Mouse (Mus musculus): ENCODE data around the gene Ffar4.

The Ffar4 gene
- long read RNA-seq, experiment 1 = 0 reads
- long read RNA-seq, experiment 2 = 0 reads

- intact Hi-C loops (cut with DNase I) = no loop called here
Observed at GRCm38 (mm10) chr19:38096858-38097758, at the start of gene Ffar4. Gene Ffar4, plus strand, starts transcription at chr19:38097071.

DNA sequence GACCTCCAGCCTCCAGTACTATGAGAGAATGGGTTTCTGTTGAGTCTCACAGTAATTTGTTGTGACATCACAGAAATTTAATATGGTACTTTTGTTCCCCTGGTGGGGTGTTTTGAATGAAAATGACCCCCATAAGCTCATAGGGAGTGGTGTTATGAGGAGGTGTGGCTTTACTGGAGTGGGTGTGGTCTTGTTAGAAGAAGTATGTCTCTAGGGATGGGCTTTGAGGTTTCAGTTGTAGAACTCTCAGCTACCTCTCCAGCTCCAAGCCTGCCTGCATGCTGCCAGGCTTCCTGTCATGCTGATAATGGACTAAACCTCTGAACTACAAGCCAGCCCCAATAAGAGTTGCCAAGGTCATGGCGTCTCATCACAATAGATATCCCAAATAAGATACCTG, 47.2 kb upstream of the Ffar4 start:
- intact Hi-C loops (cut with DNase I) = loop anchor here (10.0 kb wide), 1 partner anchor 345 kb away; no protein-coding TSS in a partner anchor

GRCm38 (mm10) chr19:38053227-38054041, 43.4 kb upstream of the Ffar4 start:
- intact Hi-C loops (cut with DNase I) = loop anchor here (10.0 kb wide), 1 partner anchor 349 kb away; no protein-coding TSS in a partner anchor

DNA sequence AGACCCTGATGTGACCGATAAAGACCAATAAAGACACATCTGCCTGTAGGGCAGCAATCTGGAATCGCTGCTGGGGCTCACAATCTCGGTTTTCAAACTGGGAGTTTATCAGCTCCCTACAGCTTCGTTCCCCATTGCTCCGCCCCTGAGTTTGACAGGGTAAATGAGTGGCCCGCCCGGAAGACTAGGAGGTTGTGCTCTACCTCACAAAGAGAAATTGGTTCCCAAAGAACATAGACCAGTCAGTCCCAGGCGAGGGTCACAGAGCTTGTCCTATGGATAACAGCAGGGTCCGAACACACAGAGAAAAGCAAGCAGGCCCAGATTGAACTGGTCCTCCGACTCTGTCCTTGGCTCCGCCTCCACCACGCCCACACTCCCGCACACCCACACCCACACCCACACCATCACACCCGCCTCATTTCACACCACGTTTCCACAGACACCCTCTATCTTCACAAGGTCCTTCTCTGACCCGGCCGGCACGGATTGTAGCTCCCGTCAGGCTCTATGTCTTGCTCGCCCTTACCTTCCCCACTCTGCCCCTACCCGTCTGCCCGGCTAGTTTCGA, 42.6 kb upstream of the Ffar4 start:
- intact Hi-C loops (cut with DNase I) = loop anchor here (10.0 kb wide), 1 partner anchor 349 kb away; no protein-coding TSS in a partner anchor

DNA sequence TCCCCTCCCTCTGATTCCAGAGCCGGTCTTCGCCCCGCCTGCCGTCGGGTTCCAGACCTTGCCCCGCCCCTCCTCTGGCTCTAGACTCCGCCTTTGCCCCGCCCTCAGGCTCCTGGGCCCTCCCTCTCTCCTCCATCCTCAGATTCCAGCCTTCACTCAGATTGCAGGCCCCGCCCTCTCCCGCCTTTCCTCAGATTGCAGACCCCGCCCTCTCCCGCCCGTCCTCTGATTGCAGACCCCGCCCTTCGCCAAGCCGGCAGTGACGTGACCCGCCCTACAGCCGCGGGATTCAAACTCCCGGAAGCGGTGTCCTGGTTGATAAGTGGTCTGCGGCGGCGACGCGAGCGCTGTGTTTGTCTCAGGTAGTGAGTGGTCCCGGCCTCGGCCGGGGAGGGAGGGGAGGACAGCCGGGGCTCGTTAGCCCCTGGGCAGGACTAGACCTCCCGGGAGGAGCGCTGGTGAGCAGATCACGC, 42.1 kb upstream of the Ffar4 start, which contains the start of gene Cep55:
TSS of gene Cep55 (plus strand) at position 292 of the 473 bp plus-strand sequence.
- intact Hi-C loops (cut with DNase I) = loop anchor here (10.0 kb wide), 1 partner anchor 350 kb away; no protein-coding TSS in a partner anchor

DNA sequence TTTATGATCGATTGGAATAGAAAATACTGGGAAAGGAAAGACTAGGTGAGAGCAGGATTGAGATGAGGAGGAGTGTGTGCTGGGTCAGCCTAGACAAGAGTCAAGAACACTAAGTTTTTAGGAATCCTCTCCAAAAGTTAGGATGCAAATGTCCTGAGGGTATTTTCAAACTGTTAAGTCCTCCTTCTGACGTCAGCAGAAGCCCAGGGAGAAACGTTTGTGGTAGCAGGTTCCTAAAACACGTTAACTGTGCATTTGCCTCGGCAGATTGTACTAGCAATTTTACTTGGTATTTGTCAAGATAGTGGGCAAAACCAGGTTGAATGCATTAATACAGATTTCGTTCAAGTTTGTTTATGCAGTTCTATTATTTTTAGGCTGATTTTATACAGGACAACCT, 41.1 kb upstream of the Ffar4 start:
- intact Hi-C loops (cut with DNase I) = loop anchor here (10.0 kb wide), 1 partner anchor 351 kb away; no protein-coding TSS in a partner anchor

DNA sequence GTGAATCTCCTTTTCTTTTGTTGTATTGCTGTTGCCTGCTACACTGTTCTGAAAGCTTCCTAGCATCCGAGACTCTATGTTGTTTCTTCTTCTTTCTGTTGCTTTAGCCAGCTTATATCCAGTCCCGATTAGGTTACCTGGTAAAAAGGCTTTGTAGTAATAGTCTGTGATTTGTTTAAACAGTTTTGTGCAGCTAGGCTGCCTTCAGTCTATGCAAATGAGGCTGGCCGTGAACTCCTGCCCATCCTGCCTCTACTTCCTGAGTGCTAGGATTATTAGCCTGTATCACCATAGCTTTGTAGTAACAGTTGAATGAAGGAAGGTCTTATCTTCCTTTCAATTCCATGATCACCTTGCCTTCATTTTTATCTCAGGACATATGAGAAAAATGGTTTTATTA, 40.6 kb upstream of the Ffar4 start:
- intact Hi-C loops (cut with DNase I) = loop anchor here (10.0 kb wide), 1 partner anchor 351 kb away; no protein-coding TSS in a partner anchor

DNA sequence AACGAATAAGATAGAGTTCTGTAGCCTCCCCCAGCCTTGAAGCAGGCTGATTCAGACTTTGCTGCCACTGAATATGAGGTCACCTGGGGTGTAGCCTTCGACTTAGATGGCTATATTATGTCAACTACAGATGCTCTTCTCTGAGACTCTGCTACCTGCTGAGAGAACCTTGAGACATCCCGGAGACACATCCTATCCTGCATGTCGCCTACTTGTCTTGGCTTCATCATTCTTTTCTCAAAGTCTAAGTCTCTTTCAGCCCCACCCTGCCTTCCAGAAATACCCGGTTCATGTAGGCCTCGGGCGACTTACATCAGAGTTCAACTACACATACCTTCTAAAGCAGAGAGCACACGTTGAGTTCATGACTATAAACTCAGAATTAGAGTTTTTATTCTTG, 39.9 kb upstream of the Ffar4 start:
- intact Hi-C loops (cut with DNase I) = loop anchor here (10.0 kb wide), 1 partner anchor 352 kb away; no protein-coding TSS in a partner anchor

DNA sequence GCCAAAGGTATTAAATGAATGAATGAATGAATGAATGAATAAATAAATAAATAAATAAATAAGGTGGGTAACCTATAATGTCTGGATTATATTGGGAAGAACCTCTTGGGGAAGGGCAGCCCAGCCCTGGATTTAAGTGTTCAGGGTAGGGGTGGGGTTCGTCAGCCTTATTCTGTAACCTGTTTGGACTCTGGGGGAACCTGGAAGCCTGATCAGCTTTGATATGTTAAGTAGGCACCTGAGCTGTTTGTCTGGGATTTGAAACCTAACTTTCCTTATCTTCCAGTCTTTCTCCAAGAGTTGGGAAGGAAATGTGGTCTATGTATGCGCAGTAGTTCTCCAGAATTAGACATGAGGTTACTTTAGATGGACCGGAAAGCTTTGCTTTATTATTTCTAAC, 33.7 kb upstream of the Ffar4 start:
- intact Hi-C loops (cut with DNase I) = no loop called here

- intact Hi-C loops (cut with DNase I) = no loop called here
Observed at GRCm38 (mm10) chr19:38064051-38064450, 32.8 kb upstream of the Ffar4 start.

- intact Hi-C loops (cut with DNase I) = no loop called here
Observed at GRCm38 (mm10) chr19:38073226-38073625, 23.6 kb upstream of the Ffar4 start.

GRCm38 (mm10) chr19:38075051-38075450, 21.8 kb upstream of the Ffar4 start:
- intact Hi-C loops (cut with DNase I) = no loop called here

- intact Hi-C loops (cut with DNase I) = no loop called here
Observed at GRCm38 (mm10) chr19:38076251-38076650, 20.6 kb upstream of the Ffar4 start.

GRCm38 (mm10) chr19:38077851-38078540, 18.9 kb upstream of the Ffar4 start:
- intact Hi-C loops (cut with DNase I) = no loop called here

GRCm38 (mm10) chr19:38081361-38081760, 15.5 kb upstream of the Ffar4 start:
- intact Hi-C loops (cut with DNase I) = loop anchor here (10.0 kb wide), 1 partner anchor 113 kb away; no protein-coding TSS in a partner anchor

DNA sequence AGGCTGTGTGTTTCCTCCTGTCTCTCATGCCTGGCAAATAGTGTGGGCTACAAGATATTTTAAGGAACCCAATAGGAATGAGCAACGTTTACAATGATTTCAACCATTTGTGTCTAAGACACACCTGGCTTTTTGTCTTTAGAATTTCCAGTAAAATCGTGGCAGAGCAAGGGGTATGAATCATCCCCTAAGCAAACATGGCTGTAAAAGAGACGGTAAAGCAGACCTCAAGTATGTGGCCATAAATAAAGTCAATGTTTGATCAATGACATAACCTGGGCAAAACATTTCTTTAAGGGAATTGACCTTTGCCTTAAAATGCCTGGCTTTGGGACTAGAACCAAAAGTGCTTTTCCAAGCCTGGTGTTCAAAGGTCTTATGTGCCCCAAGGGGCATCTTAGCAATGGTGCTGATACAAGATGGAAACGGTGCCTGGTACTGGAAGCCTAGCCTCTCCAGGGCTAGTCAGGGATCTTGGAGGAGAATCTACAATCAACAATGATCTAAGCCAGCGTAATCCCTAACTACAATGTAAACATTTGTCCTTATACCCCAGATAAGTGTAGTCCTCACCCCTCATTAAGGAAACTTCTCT, 13.8 kb upstream of the Ffar4 start:
- intact Hi-C loops (cut with DNase I) = loop anchor here (10.0 kb wide), 1 partner anchor 112 kb away; no protein-coding TSS in a partner anchor

GRCm38 (mm10) chr19:38085841-38086240, 11.0 kb upstream of the Ffar4 start:
- intact Hi-C loops (cut with DNase I) = loop anchor here (10.0 kb wide), 1 partner anchor 109 kb away; no protein-coding TSS in a partner anchor

GRCm38 (mm10) chr19:38086948-38087551, 9.8 kb upstream of the Ffar4 start:
- intact Hi-C loops (cut with DNase I) = loop anchor here (10.0 kb wide), 1 partner anchor 108 kb away; no protein-coding TSS in a partner anchor

DNA sequence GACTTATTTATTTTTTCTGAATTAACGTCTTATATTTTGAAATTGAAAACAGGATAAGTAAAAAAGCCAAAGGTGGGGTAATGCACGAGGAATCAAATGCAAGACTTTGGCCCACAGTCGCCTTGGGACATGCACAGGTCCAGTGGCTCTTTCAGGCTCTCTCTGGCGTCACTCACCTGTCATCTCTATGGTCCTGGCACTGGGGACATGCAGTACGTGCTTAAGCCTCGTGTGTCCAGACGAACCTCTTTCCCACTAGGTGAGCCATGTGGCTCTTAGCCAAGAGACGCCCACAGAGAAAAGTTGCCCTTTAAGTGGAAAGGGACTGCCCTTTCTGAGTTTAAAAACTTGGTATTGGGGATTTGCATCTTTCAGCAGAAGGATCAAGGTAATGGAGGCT, 7.5 kb upstream of the Ffar4 start:
- intact Hi-C loops (cut with DNase I) = loop anchor here (10.0 kb wide), 1 partner anchor 105 kb away; no protein-coding TSS in a partner anchor
